Mouse (Mus musculus): ENCODE measurements at regions not wholly inside any gene's neighbourhood (a gene's known extent, or its start where the extent isn't known, plus 50 kb on each side); places are given as distances from the start of the nearest gene placed in this dataset.

DNA sequence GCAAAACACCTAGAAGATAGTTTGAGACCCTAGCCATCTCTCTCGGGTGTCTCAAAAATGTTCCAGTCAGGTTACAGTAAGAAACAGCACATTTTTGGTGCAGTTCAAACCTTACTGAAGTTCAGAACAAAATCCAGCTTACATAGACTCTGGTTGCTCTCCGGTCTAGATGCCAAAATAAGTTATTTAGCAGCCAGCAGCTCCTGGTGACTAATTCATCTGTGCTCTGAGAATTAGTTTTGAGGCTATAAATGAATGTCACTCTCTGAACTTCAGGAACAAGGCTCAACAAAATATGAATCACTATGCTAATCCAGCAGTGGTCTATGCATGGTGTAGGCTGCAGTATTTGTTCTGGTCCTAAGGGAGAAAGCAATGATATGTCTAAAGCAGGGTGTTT, 238.6 kb downstream of the Rnf152 start:
- no peak for DNase-seq

DNA sequence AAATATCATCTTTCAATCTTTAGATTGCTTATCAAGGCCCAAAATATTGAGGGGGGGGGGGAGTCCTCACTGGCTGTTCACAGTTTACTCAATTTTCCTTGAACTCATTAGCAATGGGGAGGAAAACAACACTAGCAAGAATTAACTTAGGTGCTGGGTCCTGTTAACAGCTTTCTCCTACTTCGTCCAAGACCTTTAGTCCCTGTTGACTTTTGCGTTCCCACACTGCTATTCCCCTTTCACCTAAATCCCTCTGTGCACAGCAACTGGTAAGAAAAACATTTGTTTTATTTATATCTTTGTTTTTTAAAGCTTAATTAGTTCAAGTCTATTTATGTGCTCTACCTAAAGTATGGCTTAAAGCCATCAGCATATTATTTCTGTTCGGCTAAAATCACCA, 240.3 kb downstream of the Rnf152 start:
- peak in 1 of 2 experiments; percentile 14 for DNase-seq

- no peak for DNase-seq
Measured at GRCm38 (mm10) chr1:105115391-105115790, 241.1 kb downstream of the Rnf152 start.

GRCm38 (mm10) chr1:105114835-105115234, 241.7 kb downstream of the Rnf152 start:
- no peak for DNase-seq

GRCm38 (mm10) chr1:105112762-105113525, 243.6 kb downstream of the Rnf152 start:
- peak; percentile 23 to 29 for DNase-seq

GRCm38 (mm10) chr1:105111236-105111635, 245.3 kb downstream of the Rnf152 start:
- DNase-seq, result no peak

- DNase-seq, result no peak
Measured at GRCm38 (mm10) chr1:105110581-105111210, 245.8 kb downstream of the Rnf152 start.

- peak; percentile 21 to 25 for DNase-seq
Measured at GRCm38 (mm10) chr1:105107836-105108235, 248.7 kb downstream of the Rnf152 start.

DNA sequence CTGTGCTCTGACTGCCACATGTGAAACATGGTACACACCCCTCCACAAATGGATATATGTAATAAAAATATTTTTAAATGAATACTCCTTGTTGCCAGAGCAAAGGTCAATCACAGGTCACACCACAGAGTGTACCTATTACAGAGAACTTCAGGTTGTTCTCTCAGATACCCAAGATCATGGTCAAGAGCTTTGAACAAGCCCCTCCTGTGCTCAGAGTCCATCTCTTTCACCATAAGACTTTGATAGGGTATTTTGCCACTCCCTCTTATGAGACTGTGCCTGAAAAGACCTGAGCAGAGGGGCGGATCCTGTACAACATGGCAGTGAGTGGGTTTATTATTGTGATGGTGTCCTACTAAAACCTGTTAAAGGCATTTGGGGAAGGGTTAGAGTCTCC, 249.3 kb downstream of the Rnf152 start:
- no peak for DNase-seq

DNA sequence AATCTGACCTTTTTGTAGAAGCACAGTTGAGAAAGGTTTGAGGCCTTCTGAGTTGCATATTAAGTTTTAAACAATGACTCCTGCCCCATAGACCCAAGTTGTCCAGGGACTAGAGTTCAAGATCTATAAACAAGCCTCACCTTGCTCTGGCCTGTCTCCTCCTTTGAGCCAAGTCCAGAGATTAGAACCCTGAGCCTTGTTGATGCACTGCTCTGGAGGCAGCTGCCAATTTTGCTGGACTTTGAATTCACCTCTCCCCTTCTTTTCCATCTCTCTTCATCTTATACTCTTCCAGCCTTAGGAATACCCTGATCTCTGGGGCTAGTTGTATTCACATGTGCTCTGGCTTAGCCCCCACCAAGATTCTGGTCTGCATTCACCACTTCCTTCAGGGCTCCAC, 251.3 kb downstream of the Rnf152 start:
- DNase-seq, result no peak

DNA sequence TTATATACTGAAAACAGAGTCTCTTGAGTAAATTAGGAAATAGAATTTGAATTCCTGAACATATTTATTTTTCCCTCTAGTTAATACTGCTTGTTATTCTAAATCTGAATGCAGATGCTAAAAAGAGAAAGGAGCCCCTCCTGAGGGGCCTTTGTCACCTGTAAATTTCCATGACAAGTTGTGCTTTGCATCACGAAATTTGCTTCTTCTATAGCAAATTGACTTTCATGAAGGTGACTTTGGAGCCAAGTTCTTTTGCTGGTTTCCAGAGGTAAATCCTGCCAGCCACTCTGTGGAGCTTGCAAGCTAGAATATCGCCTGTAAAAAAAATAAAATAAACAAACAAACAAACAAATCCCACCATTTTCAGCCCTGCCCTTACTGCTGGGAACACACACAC, 261.4 kb downstream of the Rnf152 start:
- no peak for DNase-seq

DNA sequence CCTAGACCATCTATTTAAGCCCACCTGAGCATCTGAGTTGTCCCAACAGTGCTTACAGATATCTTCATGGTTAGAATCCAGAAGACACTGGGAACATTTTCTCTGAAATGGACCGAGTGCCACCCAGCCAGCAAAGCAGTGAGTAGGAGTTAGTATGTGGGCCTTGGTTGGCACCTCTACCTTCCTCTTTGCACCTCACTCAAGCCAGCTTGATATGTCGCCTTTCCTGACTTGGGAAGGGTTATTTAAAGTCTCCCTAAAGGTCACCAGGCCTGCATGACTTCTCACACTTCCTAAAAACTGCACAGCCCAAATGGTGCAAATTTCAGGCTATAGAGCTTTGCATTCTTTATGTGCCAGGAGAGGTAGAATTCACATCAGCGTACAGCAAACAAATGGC, 262.0 kb downstream of the Rnf152 start:
- no peak for DNase-seq

DNA sequence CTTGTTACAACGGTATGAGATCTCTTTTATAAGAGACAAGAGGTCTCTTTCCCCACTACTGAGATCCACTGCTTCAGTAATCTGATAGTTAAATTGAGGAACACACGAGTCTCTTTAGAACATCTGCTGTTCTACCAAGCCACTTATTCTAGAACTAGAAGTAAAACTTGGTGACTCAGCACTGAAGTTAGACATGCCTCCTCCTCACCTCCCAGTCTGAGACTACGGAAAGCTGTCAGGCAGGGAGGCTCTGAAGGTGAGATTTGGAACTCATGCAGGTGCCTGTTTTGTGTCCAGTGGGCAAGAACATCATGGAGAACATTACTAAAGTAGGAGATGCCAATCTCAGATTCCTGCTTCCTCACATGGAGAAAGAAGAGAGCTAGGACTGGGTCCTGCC, 262.6 kb downstream of the Rnf152 start:
- no peak for DNase-seq

DNA sequence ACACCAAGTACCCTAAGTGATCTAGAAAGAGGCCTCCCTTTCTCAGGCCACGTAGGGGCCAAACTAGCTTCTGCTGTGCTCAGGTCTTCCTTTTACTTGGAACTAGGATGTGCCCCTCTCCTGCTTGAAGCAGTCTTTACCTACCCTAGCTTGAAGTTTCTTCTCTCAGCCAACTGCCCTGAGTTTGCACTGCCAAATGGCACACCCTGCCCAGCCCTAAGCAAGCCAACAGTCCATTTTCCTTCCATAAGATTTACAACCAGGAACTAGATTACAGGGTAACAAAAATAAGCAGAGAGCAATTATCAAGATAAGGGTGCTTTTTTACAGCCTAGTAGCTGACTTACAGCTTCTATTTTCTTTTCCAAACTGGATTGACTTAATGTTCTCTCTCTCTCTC, 263.5 kb downstream of the Rnf152 start:
- no peak for DNase-seq

- peak; percentile 32 to 55 for DNase-seq
Measured at GRCm38 (mm10) chr1:105092309-105092904, 264.1 kb downstream of the Rnf152 start.

DNA sequence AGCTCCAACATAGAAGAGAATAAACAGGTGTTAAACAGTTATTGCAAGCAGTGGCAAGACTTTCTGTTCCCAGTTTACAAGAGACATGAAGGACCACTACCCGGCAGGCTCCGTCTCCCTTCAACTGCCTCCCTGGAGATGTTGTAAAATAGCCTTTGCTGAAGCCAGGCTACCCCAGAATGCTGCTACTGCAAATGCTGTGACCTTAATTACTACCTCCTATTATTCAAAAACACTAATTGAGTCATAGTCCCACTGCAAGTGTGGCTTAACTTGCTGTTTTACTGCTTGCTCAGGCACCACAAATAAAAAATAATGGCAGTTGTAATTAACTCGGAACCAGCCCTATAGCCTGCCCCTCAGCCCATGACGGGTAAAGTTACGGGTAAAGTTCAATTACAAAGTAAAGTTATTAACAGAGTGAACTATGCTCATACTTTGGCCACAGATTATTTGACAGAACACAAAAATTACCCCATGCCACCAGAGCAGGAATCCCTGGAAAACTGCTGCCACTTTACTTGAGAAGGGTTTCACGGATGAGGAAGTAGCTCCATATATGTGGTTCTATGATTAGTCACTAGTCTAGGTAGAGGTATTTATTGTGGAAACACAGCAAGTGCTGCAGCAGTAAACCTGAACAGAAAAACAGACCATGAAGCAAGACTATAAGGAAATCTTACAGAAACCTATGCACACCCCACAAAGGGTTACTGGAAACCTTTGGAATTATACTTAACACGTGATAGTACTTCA, 267.6 kb downstream of the Rnf152 start:
- no peak for DNase-seq

- no peak for DNase-seq
Measured at GRCm38 (mm10) chr1:105087623-105088022, 268.9 kb downstream of the Rnf152 start.

DNA sequence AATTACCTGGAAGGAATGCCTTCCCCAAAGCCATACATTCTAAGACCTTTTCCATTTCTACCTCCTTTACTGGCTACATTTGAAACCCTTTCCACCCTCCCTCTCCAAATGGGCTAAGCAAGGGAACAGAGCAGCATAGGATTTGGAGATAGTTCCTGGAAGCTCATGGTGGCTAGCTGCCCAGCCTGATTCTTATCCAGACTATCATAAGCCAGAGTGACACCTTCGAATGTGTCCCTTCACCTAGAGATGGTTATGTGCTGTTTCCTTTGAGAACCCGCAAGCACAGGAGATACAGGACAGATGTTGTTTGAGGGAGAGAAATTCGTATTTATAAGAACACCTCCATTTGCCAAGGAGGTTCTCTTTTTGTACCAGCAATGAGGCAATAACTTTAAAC, 272.0 kb downstream of the Rnf152 start:
- no peak for DNase-seq

DNA sequence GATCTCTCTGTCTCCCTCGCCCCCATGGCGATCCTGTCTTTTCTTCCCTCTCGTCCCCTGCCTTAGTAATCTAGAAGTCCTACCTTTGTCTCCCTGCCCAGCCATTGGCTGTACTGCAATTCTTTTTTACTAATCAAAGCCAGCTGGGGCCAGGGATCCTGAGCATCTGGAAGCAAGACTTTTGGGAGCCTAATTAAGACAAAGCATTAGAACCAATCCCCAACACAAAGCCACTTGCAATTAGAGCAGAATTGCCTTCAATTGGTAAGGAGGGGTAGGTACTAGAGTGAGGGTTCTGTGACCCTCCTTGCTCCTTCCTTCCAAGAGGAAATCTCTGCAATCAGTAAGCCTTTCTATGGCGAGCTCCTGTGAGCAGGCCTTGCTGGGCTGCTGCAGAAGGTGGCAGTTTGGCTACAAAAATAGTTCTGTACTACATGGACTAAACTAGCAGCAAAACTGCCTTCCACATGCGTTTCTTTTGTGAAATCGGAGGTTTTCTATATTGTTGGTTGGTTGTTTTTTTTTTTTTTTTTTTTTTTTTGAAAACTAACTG, 272.9 kb downstream of the Rnf152 start:
- DNase-seq, result no peak

- DNase-seq, result no peak
Measured at GRCm38 (mm10) chr1:105082823-105083550, 273.5 kb downstream of the Rnf152 start.

GRCm38 (mm10) chr1:105081942-105082341, 274.6 kb downstream of the Rnf152 start:
- no peak for DNase-seq

DNA sequence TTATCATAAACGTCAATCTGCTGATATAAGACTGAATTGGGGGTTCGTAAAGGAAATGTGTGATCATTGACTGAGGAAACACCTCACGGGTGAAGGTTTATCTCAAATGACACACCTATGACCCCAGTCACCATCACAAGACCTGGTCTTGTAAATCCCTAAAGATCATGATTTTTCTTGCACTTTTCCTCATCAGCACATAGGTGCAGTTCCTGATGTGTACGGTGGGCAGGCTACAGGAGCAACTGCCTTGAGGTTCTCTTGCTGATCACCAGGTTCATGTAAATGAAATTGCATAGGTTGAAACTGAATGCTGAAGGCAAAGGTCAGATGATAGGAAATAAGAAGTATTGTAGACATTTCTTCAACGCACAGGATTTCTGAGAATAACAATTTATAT, 277.1 kb downstream of the Rnf152 start:
- DNase-seq, result no peak

Data from heart, adult 18-20 months (tissue).